Mouse (Mus musculus) erythroblast, embryonic 14.5 days (primary cell): ENCODE data around the gene Kcnj6.

Source experiments
- GATA1 ChIP-seq: IDR thresholded peaks from 2 replicates; pipeline ENCODE4 v1.6.1; 2012; ENCODE audit warnings: low read length, inconsistent platforms, mixed read lengths
- TAL1 ChIP-seq: IDR thresholded peaks from 3 replicates; pipeline ENCODE4 v1.6.1; 2012; ENCODE audit warnings: low read length, inconsistent platforms, mixed read lengths

DNA sequence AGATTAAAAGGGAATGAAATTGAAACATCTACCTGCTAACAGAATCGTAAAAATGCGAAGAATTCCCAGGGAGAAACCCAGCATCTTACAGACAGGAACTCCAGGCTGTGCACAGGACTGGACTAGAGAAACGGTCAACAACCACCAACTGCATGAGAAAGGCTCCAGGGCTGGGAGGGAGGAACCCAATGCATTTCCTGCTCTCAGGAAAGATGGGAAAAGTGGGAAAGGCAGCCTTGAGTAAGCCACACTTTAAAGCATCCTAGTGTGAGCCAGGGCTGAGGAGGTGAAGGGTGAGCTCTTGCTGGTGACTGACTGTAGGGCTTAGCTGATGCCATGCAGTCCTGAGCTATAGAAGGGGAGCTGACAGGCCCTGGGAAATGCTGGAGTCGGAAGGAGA lies 296.4 kb downstream of the Kcnj6 start:
- TF ChIP-seq TAL1 (no peak), GATA1 (no peak)
